Mouse (Mus musculus): ENCODE data around the gene Gm28372.
A peak's percentile ranks its signal among the peaks of the same experiment; 100 is the strongest.
"Not testable (repeated sequence)": the region's sequence is repeated elsewhere in the genome, so short reads cannot be mapped to it uniquely, and the experiment has no call there.

Gene Gm28372

DNA sequence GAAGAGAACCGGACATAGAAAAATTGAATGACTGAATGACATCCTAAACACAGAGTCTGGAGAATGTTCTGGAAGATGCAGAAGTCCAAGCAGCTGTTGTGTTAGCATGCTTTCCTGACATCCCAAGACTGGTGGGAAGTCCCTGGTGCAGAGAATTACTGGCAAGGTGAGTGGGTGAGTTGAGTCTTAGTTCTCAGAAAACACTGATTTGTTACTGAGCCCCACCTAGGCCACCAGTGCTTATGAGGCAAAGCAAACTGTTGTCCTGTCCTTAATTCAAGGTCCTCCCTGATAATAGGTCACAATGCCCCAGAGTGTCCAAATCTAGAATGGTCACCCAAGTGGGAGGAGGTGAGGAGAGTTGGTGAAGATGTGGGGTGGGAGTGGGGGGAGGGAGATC lies at the start of gene Gm28372, which contains the start of gene 1700020A23Rik:
Gm28372 (plus strand) TSS at position 301 of the 400 bp plus-strand sequence.
1700020A23Rik (plus strand) TSS at position 321 of the 400 bp plus-strand sequence.
- no peak for DNase-seq (ENCODE audit: low read depth, low spot score)

DNA sequence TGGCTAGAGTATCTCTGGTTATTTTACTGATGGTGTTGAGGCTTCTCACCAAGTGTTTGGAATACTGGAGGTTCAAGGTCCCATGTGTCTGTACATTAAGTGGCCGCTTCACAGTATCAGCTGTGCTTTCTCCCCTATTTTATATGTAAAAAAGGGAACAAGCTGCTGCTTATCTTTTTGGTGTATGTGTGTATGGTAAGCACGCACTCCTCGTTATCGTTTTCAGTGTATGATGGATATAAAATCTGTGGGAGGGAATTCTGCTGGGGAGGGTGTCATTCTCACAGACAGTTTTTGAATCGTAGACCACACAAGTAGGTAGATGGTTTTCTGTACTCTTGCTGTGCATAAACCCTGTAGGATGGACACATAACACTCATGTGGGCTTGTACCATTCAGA lies 47.5 kb upstream of the Gm28372 start:
- no peak for DNase-seq (ENCODE audit: low read depth, low spot score)

DNA sequence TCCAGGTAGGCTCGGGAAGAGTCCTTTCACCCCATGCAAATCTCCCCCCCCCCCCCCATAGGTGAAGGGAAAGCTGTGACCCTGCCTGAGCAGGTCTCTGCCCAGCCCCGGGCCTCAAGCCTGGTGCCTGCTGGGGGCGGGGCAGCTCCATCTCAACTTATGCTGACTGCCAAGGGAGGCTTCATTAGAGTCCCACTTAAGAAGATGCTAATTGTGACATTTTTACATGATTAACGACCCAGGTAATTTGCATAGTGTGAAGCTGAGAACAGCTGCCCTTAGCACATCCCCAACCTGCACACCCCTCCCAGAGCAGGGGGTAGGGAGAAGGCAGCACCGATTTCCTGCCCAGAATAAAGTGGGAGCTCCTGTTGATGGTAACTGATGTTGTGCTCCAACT lies 46.2 kb upstream of the Gm28372 start:
- no peak for DNase-seq (ENCODE audit: low read depth, low spot score)

DNA sequence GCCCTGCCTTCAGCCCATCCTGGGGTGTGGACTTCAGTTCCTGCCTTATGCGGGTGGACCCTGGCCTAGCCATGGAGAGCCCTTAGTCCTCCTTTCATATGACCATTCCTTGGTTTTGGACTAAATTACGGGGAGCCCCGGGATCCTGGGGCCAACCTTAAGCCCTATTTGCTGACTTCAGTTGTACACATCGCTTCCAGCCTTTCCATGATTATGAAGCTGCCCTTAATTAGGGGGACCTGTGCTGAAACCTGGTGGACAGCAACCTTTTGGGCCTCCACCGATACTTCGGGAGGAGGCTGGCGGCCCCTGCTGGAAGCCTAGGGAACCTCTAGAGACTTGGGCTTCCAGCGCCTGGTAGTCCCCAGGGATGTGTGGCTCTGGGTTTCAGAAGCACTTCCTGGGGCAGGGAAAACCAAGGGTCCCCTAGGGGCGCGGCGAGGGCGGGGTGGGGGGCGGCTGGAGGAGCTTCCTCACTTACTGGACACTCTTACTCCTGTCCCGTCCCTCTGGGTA lies 42.5 kb upstream of the Gm28372 start:
- DNase-seq (ENCODE audit: low read depth, low spot score), result peak; percentile 40

DNA sequence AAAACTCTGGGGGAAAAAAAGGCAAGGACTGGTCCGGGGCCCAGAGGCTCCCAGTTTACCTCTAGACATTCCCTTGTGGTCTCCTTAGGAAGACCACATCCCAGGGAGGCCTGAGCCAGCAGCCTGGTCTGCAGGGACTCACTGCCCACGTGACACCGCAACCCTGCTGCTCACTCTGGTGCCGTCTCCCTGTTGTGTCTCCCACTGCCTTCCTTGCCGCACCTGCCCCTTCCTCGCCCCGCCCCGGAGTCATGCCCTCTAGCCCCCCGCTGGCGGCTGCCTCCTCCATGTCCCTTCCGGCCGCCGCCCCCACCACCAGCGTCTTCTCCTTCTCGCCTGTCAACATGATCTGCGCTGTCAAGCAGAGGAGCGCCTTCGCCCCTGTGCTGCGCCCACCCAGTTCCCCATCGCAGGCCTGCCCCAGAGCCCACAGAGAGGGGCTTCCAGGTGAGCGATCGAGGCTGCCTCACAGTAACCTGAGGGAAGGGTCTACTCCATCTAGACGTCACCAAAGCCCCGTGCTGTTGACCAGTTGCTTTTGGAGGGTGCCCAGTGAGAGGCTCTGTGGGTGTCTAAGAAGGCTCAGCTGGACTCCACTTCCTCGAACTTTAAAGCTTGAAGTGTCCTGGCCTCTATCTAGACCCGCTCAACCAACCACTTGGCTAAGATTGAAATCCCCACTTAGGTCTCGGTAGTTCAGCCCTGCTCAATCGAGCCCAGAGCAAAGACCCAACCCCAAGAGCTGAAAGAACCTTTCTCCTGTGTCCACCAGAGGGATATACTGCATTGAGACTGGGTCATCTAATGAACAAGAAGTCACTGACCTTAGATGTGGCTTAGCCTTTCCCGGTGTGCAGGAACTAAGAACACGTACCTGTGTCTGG lies 39.6 kb upstream of the Gm28372 start:
- DNase-seq (ENCODE audit: low read depth, low spot score), result no peak

DNA sequence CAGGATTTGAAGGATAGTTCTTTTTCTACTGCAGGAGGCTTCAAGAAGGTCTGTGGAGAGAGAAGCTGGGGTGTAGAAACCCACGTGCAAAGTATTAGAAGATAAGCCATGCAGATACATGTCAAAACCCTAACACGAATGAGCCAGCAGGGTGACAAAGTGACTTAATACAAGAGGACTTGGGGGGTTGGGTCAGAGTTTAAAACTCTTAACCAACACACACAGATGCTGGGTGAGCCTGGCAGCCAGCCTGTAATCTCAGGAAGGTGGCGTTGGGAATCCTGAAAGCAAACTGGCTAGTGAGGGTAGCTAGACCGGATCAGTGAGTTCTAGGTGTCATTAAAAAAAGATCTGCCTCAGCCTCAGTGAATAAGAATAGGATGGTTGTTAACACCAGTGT lies 37.7 kb upstream of the Gm28372 start:
- DNase-seq (ENCODE audit: low read depth, low spot score), result no peak

DNA sequence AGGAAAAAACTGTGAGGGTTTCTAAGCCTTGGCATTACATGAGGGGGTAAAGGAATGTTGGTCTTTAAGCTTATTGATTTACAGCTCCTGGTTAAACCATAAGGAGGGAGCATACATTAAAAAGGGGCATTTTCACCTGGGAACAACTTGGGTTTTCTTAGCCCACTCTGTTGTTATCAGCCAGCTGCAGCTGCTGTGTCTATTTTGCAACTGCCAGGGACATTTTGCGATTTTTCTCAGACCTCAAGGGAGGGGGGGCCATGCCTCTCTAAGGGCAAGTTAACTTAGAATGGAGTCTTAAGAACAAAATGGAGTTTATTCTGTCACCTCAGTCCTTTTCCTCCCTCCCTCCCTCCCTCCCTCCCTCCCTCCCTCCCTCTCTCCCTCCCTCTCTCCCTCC lies 32.0 kb upstream of the Gm28372 start:
- DNase-seq (ENCODE audit: low read depth, low spot score), result not testable (repeated sequence)

DNA sequence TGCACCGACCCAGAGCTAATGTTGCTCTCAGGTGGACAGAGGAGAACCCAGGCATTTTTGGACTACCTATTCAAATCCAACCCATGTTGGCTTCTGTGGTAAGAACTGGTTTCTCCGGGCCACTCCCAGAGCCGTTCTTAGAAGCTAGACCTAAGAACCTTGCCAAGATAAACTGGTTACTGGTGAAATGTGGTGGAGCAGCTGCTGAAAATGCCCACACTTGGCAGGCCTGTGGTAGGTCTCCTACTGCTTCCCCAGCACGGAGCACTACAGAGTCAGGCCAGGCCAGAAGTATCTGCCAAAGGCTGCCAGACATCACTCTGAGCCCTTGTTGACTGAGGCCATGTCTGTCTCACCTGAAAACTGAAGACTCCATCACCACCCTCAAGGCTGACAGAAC lies 30.1 kb upstream of the Gm28372 start:
- no peak for DNase-seq (ENCODE audit: low read depth, low spot score)

DNA sequence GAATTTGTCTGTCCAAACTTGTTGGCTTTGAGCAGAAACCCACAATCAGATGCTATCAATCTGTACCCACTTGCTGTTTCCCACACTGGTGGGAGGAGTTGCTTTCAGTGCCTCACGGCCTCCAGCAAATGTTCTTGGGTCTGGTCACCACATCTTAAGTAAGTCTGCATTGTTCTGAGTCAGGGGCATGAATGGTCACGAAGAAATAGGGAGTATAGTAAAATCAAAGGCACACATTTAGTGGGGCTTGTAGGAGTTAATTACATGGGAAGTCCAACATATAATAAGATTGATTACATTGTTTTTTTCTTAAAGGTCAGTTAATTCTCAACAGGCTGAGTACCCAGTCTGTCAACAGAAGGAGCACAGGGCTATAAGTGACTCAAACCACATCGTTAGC lies 21.8 kb upstream of the Gm28372 start:
- no peak for DNase-seq (ENCODE audit: low read depth, low spot score)

DNA sequence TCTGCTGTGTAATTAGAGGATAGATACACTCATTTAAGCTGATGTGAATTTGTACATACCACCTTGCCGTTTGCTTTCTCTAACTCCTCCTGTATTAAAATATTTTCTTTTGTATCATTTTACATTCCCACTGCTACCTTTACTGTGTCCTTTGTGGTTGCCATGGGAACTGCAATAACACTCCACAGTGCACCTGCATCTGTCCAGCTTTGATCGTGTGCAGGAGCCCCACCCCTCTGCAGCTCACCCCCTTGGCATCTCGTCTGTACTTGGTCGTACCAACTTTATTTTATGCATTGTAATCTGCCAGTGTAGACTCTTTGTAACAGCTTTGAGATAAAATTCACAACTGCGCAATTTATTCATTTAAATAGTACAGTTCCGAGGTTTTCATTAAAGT lies 21.1 kb upstream of the Gm28372 start:
- DNase-seq (ENCODE audit: low read depth, low spot score), result no peak

DNA sequence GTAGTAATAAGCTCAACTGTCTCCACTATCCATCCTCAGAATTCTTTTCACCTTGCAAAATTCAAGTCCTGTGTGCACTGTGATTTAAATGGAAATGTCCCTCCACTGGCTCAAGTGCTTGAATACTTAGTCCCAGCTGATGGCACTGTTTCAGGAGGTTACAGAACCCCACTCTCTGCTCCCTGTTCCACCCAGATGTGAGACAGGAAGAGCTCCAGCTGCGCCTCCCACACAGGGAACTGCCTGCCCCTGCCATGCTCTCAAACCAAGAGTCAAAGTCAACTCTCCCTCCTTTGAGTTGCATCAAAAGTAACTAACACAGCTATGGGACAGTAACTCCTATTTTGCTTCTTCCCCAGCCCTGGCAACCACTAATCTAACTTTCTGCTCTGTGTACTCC lies 18.8 kb upstream of the Gm28372 start:
- DNase-seq (ENCODE audit: low read depth, low spot score), result no peak

DNA sequence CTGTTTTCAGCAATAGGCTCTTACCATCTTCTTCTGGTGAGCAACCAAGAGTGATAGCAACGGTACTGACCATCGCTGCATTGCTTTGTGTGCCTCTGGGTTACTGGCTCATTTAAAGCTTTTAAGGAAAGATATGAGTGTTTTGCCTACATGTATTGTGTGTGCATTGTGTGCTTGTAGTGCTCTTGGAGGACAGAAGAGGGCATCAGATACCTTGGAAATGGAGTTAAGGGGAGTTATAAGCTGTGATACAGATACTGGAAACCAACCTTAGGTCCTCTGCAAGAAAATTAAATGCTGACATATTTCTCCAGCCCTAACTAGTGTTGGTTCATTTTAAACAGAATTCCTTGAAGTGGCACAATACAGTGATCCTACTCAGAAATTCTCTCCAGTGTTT lies 16.2 kb upstream of the Gm28372 start:
- no peak for DNase-seq (ENCODE audit: low read depth, low spot score)

DNA sequence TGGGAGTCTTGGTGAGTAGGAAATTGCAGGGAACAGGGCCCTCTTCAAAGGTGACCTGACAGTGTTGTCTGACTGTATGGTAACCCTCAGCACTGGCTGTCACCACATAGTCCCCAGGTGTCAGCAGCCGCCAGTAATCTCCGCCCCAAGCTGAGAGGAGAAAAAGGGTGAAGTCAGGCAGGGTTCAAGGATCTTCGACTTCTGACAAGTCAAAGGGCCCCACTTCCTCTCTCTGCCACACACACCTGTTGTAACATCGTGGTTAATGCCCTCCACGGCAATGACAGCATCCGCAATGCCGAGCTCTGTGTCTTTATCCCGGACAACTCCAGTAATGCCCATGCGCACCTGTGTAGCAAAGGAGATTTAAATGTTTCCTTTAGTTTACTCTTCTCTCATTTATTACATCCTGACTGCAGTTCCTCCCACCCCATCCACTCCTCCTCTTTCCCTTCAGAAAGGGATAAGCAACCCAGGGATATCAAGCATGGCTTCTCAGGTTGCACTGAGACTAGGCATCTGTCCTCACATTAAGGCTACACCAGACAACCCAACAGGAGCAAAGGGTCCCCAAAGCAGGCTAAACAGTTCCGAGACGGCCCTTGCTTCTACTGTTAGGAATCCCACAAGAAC lies 13.9 kb upstream of the Gm28372 start:
- DNase-seq (ENCODE audit: low read depth, low spot score), result no peak

DNA sequence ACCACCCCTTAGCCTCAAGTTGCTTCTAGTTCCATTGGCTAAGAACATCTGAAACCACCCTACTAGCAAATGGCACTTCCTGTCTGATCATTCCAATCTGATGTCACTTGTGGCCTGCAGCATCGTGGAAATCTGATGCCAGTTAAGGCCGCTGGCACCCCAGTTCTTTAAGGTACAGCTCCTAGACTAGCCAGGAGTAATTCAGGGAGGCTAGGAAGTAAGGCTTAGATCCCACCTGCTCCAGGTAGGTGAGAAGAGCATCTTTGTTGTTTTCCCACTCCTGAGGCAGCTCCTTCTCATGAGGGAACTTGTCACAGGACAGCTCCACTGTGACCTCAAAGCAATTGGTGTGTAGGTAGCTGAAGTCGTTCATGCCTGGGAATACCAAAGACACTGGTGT lies 12.2 kb upstream of the Gm28372 start:
- no peak for DNase-seq (ENCODE audit: low read depth, low spot score)

DNA sequence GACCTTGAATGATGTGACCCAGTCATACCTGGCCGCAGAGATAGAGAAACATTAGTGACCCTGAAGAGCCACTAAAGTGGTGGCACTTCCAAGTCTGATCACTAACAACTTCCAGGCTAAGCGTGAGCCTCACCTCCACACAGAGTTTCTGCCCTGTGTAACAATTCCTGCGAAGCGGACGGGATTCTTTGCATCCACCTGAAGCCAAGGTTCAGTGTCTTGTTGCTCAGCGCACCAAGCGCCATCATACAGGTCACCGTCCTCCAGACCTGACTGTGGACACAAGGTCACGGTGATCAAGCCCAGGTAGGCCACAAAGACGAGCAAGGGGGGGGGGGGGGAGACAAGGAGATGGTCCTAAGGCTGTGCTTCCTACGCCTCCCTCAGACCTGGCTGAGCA lies 9.3 kb upstream of the Gm28372 start:
- no peak for DNase-seq (ENCODE audit: low read depth, low spot score)

DNA sequence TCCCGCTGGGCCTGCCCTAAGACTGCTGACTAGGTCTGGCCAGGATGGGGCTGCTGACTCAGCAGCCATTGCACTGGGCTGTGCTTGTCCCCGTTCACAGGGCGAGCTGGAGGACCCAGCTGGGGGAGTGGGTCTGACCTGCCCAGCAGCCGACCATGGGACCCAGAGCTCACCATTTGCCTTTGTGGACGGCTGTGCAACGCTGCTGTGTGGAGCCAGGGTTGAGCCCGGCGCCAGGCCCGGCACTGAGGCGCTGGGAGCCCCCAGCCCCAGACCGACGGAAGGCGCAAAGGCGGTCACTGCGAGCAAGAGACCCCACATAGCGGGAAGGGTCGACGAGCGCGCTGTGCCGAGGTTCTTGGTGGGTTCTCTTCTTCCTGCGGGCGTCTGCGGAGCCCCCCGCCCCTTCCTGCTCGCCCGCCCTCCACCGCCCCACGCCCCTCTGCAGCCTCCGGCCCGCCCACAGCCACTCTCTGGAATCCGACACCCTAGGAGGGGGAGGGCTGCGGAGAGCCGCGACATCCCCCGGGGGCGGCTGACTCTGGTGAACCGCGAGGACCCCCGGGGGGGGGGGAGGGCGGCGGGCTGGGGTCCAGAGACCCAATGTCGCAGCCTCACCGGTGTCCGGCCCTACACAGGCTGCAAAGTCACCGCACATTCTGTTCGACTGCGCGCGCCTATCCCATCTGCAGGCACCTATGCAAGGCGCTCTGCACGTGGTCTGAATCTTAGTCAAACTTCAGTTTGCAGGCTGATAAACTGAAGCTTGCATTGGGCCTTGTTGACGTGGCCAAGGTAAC lies 7.7 kb upstream of the Gm28372 start, which contains the start of gene Cpxm1:
Cpxm1 (minus strand) TSS at position 389 of the 800 bp plus-strand sequence.
- no peak for DNase-seq (ENCODE audit: low read depth, low spot score)

DNA sequence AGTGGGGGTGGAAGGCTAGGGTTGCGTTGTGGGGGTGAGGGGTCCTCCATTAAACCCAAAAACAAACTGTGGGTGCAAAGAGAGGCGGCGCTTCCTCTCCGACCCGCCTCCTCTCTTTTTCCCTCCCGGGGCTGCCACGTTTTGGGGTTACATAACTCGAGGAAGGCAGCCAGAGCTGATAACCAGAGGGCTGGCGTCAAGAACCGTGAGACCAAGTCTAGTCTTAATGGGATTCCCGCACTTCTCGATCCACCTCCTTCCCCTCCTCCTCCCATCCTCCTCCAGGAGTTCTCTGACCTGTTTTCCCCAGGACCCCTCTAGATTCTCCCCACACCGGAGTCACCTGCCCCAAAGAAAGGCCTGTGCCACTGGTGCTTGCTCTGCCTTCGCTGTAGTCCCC lies 6.9 kb upstream of the Gm28372 start:
- DNase-seq (ENCODE audit: low read depth, low spot score), result no peak

DNA sequence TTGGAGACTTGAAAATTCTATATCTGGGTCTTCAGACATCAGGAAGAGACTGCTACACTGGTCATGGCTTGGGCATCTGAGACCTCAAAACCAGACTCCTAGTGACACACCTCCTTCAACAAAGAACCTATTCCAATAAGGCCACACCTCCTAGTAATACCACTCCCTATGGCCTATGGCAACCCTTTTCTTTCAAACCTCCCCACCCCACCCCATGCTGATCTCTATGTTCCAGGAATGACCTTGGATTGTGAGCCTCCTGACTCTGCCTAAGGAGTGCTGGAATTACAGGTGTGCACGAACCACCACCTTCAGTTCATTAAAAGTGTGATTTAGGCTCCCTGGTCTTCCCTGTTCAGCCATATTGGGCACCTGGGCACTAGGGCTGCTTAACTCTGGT lies 5.0 kb upstream of the Gm28372 start:
- DNase-seq (ENCODE audit: low read depth, low spot score), result no peak

DNA sequence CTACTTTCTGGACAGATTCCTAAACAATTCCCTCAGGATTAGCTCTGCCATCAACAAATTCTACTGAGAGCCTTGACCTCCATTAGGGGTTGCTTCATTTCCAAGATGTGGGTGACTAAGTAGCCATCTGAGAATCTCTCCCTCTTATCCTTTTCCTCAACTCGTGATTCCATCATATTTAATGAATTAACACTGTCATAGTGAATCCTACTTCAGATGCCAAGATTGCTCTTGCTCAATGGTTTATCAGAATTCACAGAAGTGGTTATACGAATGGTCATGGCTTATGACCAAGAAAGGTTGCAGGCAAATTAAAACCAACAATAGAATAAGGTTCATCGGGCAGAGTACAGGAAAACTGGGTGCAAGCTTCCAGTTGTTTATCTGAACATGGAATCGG lies 3.1 kb upstream of the Gm28372 start:
- no peak for DNase-seq (ENCODE audit: low read depth, low spot score)

DNA sequence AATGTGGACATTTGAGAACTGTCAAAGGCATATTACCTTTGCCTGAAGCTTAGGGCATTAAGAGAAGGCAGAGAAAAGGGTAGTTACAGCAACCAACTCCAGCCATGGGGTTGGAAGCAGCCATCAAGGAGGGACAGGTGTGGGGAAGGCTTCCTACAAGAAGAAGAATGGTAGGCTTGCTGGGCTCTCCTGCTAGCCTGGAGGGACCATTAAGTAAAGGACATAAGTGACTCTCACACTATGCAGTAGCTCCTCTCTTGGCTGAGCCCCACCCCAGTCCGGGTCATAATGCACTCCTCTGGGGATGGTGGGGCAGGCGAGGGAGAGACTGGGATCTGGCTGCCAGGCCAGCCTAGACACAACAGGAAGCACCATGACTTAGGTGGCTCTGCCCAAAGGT lies 1.1 kb downstream of the Gm28372 start, which contains the start of gene Tmem239:
Tmem239 (plus strand) TSS at position 301 of the 400 bp plus-strand sequence.
- no peak for DNase-seq (ENCODE audit: low read depth, low spot score)

DNA sequence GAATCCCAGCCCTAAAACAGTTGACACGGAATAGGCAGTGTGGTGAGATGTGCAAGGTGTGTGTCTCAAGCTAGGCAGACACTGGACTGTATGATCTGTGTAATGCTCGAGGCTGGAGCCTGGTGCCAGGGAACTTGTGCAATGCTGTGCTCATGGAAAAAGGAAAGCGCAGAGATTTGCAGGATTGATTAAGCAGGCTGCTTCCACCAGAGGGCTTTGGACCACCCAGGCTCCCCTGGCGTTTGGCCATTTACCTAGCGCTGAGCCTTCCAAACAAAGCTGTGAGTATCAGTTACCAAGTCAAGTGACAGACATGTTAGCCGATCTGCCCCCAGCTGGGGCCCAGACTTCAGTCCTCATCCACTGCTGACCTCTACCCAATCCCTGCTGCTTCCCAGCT lies 3.2 kb downstream of the Gm28372 start:
- peak; percentile 33 for DNase-seq (ENCODE audit: low read depth, low spot score)

Data from retina, postnatal 7 days (tissue).